Mouse (Mus musculus): ENCODE data around the gene Entpd2. TPM values are rescaled to one million over a fixed set of nuclear protein-coding genes. Genes with fewer than 3 reads are reported as not detected.

Entpd2 gene
- polyA plus RNA-seq, 1 experiment from 2014 or later, result 2.7 TPM

- Histone ChIP-seq H3K27me3 (replicated peaks) (peaks cover 36% of the 10 kb centered on the region), H3K9me3 (no peaks in the 10 kb centered on the region), H3K4me2 (peak within 1 kb of the TSS; percentile 100), H3K27ac (0 out of 2 replicates have a peak within 1 kb of the TSS, but pooled peaks have one; percentile 38), H3K36me3 (replicated peaks) (no peaks in the 10 kb centered on the region), H3K4me3 (peak within 1 kb of the TSS; percentile 57), H3K9ac (peak within 1 kb of the TSS; percentile 63), H3K4me1 (peaks cover 10% of the 10 kb centered on the region)
- under 1% methylated on average over 54 of the region's 54 CpGs for WGBS
- ATAC-seq (replicated peaks), result peak; percentile 77
These were observed 30.4 kb upstream of the Entpd2 start, which contains the start of gene Uap1l1 for GRCm38 (mm10) chr2:25365091-25365761. Gene Uap1l1 (minus strand): TSS chr2:25365682.

- Histone ChIP-seq H3K9ac (no peak overlapping the region), H3K9me3 (no peaks in the 10 kb centered on the region), H3K4me3 (no peak overlapping the region), H3K4me1 (peaks cover 28% of the 10 kb centered on the region), H3K4me2 (no peak overlapping the region), H3K27me3 (replicated peaks) (peaks cover 21% of the 10 kb centered on the region), H3K36me3 (replicated peaks) (no peaks in the 10 kb centered on the region), H3K27ac (no peak overlapping the region)
- WGBS, result 80% methylated on average over 3 of the region's 3 CpGs
- ATAC-seq (replicated peaks), result no peak
These were observed 25.7 kb upstream of the Entpd2 start for GRCm38 (mm10) chr2:25369996-25370395.

- Histone ChIP-seq H3K4me2 (peak within 1 kb of the TSS; percentile 96), H3K4me1 (peaks cover 21% of the 10 kb centered on the region), H3K9me3 (no peaks in the 10 kb centered on the region), H3K27ac (peak within 1 kb of the TSS; percentile 72), H3K4me3 (peak within 1 kb of the TSS; percentile 54), H3K27me3 (replicated peaks) (peaks cover 4% of the 10 kb centered on the region; the same call in 1 of the 2 replicates), H3K9ac (peak within 1 kb of the TSS; percentile 55), H3K36me3 (replicated peaks) (no peaks in the 10 kb centered on the region)
- under 1% methylated on average over 65 of the region's 65 CpGs for WGBS
- peak; percentile 92 for ATAC-seq (replicated peaks)
These were observed 23.7 kb upstream of the Entpd2 start, which contains the start of gene Sapcd2 for GRCm38 (mm10) chr2:25371764-25372643. Gene Sapcd2 (plus strand): TSS chr2:25372321.

- Histone ChIP-seq H3K27me3 (replicated peaks) (peaks cover 4% of the 10 kb centered on the region; the same call in 1 of the 2 replicates), H3K27ac (no peak overlapping the region), H3K36me3 (replicated peaks) (no peaks in the 10 kb centered on the region), H3K9me3 (no peaks in the 10 kb centered on the region), H3K4me3 (peak overlapping the region; percentile 54), H3K4me1 (peaks cover 21% of the 10 kb centered on the region), H3K9ac (peak overlapping the region; percentile 51), H3K4me2 (peak overlapping the region; percentile 96)
- 0 out of 2 replicates have a peak, but pooled peaks have one; percentile 16 for ATAC-seq (replicated peaks)
- 2% methylated on average over 42 of the region's 42 CpGs for WGBS
These were observed 22.9 kb upstream of the Entpd2 start for GRCm38 (mm10) chr2:25372644-25373391.

- H3K9ac ChIP-seq, result 0 out of 2 replicates have a peak overlapping the region, but pooled peaks have one; percentile 51
- H3K36me3 ChIP-seq (replicated peaks), result no peaks in the 10 kb centered on the region
- H3K4me2 ChIP-seq, result peak overlapping the region; percentile 96
- H3K27ac ChIP-seq, result no peak overlapping the region
- no peak for ATAC-seq (replicated peaks)
- peaks cover 4% of the 10 kb centered on the region; the same call in 1 of the 2 replicates for H3K27me3 ChIP-seq (replicated peaks)
- 9% methylated on average over 2 of the region's 2 CpGs for WGBS
- H3K4me3 ChIP-seq, result peak overlapping the region; percentile 54
- H3K9me3 ChIP-seq, result no peaks in the 10 kb centered on the region
- peaks cover 21% of the 10 kb centered on the region for H3K4me1 ChIP-seq
These were observed 22.2 kb upstream of the Entpd2 start for GRCm38 (mm10) chr2:25373431-25373830.

GRCm38 (mm10) chr2:25376589-25376988 lies 19.1 kb upstream of the Entpd2 start:
- no peak overlapping the region for H3K4me2 ChIP-seq
- H3K4me3 ChIP-seq, result no peak overlapping the region
- ATAC-seq (replicated peaks), result no peak
- H3K4me1 ChIP-seq, result peaks cover 19% of the 10 kb centered on the region
- H3K9me3 ChIP-seq, result no peaks in the 10 kb centered on the region
- H3K9ac ChIP-seq, result no peak overlapping the region
- H3K27me3 ChIP-seq (replicated peaks), result no peaks in the 10 kb centered on the region
- 61% methylated on average over 4 of the region's 4 CpGs for WGBS
- H3K27ac ChIP-seq, result no peak overlapping the region
- H3K36me3 ChIP-seq (replicated peaks), result no peaks in the 10 kb centered on the region

- Histone ChIP-seq H3K4me2 (no peak overlapping the region), H3K36me3 (replicated peaks) (no peaks in the 10 kb centered on the region), H3K4me3 (no peak overlapping the region), H3K27ac (no peak overlapping the region), H3K27me3 (replicated peaks) (no peaks in the 10 kb centered on the region), H3K4me1 (no peaks in the 10 kb centered on the region), H3K9me3 (no peaks in the 10 kb centered on the region), H3K9ac (no peak overlapping the region)
- ATAC-seq (replicated peaks), result no peak
- 83% methylated on average over 5 of the region's 5 CpGs for WGBS
These were observed 11.2 kb upstream of the Entpd2 start for GRCm38 (mm10) chr2:25384492-25384891.

- H3K9ac ChIP-seq, result no peak overlapping the region
- peaks cover 10% of the 10 kb centered on the region for H3K4me1 ChIP-seq
- 70% methylated on average over 5 of the region's 5 CpGs for WGBS
- no peak overlapping the region for H3K4me2 ChIP-seq
- H3K4me3 ChIP-seq, result no peak overlapping the region
- no peaks in the 10 kb centered on the region for H3K9me3 ChIP-seq
- H3K27ac ChIP-seq, result no peak overlapping the region
- no peak for ATAC-seq (replicated peaks)
- no peaks in the 10 kb centered on the region for H3K36me3 ChIP-seq (replicated peaks)
- H3K27me3 ChIP-seq (replicated peaks), result peaks cover 22% of the 10 kb centered on the region
These were observed 4.4 kb upstream of the Entpd2 start for GRCm38 (mm10) chr2:25391266-25391665.

GRCm38 (mm10) chr2:25394281-25395221 lies 1.1 kb upstream of the Entpd2 start:
- peak; percentile 34; the same call in 1 of the 2 replicates for ATAC-seq (replicated peaks)
- Histone ChIP-seq H3K4me3 (no peak overlapping the region), H3K27me3 (replicated peaks) (peaks cover 55% of the 10 kb centered on the region), H3K36me3 (replicated peaks) (no peaks in the 10 kb centered on the region), H3K4me1 (peaks cover 11% of the 10 kb centered on the region), H3K4me2 (no peak overlapping the region), H3K9me3 (no peaks in the 10 kb centered on the region), H3K9ac (no peak overlapping the region), H3K27ac (0 out of 2 replicates have a peak overlapping the region, but pooled peaks have one; percentile 25)
- 27% methylated on average over 3 of the region's 3 CpGs for WGBS

GRCm38 (mm10) chr2:25396597-25396983 lies 916 bp downstream of the Entpd2 start:
- H3K36me3 ChIP-seq (replicated peaks), result no peaks in the 10 kb centered on the region
- WGBS, result 33% methylated on average over 3 of the region's 3 CpGs
- H3K4me2 ChIP-seq, result peak overlapping the region; percentile 57
- H3K4me3 ChIP-seq, result 0 out of 2 replicates have a peak overlapping the region, but pooled peaks have one; percentile 37
- ATAC-seq (replicated peaks), result no peak
- H3K9ac ChIP-seq, result no peak overlapping the region
- H3K27me3 ChIP-seq (replicated peaks), result peaks cover 65% of the 10 kb centered on the region
- H3K27ac ChIP-seq, result no peak overlapping the region
- peaks cover 20% of the 10 kb centered on the region for H3K4me1 ChIP-seq
- no peaks in the 10 kb centered on the region for H3K9me3 ChIP-seq

- H3K4me1 ChIP-seq, result peaks cover 20% of the 10 kb centered on the region
- H3K27ac ChIP-seq, result no peak overlapping the region
- H3K4me3 ChIP-seq, result no peak overlapping the region
- H3K4me2 ChIP-seq, result no peak overlapping the region
- no peaks in the 10 kb centered on the region for H3K9me3 ChIP-seq
- WGBS, result 59% methylated on average over 1 of the region's 1 CpGs
- ATAC-seq (replicated peaks), result no peak
- peaks cover 65% of the 10 kb centered on the region for H3K27me3 ChIP-seq (replicated peaks)
- no peaks in the 10 kb centered on the region for H3K36me3 ChIP-seq (replicated peaks)
- no peak overlapping the region for H3K9ac ChIP-seq
These were observed 1.3 kb downstream of the Entpd2 start for GRCm38 (mm10) chr2:25397010-25397409.

All from midbrain, embryonic 15.5 days (tissue).